Mouse (Mus musculus) heart, postnatal 10 days (tissue): ENCODE measurements around the gene Cmtm7. TPM values are rescaled to one million over a fixed set of nuclear protein-coding genes. Genes with fewer than 3 reads are reported as not detected.

ENCODE experiments used
- DNase-seq, 2 experiments: peaks; one replicate each; pipeline ENCODE4 v3.0.0; 2021
- intact Hi-C: fragments of 180-260 bp; cut with DNase I; formaldehyde crosslinking; loops from one replicate; pipeline ENCODE4 v1.15.1; 2025
- total RNA-seq, 2 experiments: library from RNA; stranded (reverse); gene quantifications; 2 replicates each; pipeline ENCODE4 v1.2.3; 2021

The Cmtm7 gene
- 10 to 100 TPM; 25.7 to 26.9 TPM for total RNA-seq

DNA sequence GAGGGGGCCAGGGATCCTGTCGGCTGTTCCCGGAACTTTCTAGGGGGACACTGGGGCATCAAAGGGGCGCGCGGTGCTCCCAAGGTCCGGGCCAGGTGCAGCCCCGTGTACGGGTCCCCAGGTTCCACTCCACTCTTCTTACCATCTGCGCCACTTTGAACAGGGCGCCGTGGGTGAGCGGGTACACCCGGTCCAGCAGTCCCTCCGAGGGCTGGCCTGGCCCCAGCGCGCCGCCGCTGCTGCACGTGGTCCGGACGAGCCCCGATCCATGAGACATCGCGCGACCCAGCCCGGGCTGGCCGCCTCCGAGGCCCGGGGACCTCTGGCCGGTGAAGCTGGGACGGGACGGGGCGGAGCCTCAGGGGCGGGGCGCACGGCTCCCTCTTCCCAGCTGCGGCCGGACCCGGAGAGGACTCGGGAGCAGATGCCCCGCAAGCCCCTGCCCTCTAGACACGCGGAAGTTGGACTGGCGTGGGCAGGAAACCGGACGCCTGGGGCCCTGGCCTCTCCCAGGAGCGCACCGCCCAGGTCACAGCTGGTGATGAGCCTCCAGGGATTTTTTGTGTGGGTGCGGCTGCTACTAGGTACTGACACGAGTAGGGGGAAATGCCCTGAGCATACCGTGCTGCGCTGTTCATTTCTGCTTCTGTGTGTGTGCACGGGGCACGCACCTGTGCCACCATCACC, at the start of gene Cmtm7:
Gene Cmtm7 (minus strand): TSS at position 331 of the 687 bp plus-strand sequence.
- peak; percentile 86 for DNase-seq
- intact Hi-C loops: no loop called here

DNA sequence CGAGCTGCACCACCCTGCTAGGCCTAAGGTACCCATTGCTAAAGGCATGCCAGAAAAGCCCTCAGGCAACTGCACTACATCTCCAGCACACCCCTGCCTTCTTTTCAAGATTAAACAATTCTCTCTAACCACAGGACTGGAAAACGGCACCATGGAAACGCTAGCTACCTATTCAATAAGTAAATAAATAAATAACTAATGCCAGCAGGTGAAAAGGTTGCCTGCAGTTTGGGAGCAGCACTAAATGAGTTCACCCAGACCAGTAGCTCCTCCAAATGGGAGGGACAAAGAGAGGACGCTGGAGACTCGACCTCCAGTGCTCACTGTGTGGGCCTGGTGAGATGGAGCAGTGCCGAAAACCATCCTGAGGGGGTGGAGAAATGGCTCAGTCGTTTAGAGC, 48.7 kb upstream of the Cmtm7 start:
- DNase-seq: no peak
- intact Hi-C loops: no loop called here

DNA sequence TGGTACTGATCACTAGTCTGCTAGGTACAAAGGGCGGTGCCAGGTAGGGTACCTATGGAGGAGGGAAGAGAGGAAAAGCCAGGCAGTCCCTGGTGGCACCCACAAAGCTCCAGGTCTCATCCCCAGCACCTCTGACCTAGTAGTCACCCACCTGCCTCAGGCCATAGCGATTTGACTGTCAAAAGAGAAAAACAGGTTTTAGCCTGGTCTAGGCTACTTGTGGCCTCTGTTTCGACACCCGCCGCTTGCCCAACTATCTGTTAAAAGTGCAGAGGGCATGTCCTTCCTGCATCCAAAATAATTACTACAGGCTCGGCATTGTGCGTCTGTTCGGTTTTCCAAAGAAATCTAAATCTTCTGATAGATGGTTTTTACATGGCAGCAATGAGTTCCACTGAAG, 48.0 kb upstream of the Cmtm7 start:
- intact Hi-C loops: no loop called here

DNA sequence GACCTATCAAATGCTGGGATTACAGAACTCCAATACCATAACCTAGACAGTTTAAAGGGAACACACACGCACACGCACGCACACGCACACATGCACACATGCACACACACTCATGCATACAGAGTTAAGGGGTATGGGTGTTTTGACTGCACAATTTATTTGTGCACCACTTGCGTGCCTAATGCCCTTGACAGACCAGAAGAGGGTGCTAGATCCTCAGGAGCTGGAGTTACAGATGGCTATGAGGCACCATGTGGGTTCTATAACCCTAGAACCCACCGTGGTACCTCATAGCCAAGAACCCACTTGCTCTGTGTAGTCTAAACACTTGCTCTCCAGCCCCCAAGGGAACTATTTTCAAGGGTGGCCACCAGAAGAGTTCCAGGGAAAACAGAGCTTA, 46.7 kb upstream of the Cmtm7 start:
- no peak for DNase-seq
- intact Hi-C loops: loop anchor here (1.0 kb wide), 1 partner anchor 15 kb away; no protein-coding TSS in a partner anchor

More for the DNA sequence above, 48.0 kb upstream of the Cmtm7 start:
- no peak for DNase-seq

DNA sequence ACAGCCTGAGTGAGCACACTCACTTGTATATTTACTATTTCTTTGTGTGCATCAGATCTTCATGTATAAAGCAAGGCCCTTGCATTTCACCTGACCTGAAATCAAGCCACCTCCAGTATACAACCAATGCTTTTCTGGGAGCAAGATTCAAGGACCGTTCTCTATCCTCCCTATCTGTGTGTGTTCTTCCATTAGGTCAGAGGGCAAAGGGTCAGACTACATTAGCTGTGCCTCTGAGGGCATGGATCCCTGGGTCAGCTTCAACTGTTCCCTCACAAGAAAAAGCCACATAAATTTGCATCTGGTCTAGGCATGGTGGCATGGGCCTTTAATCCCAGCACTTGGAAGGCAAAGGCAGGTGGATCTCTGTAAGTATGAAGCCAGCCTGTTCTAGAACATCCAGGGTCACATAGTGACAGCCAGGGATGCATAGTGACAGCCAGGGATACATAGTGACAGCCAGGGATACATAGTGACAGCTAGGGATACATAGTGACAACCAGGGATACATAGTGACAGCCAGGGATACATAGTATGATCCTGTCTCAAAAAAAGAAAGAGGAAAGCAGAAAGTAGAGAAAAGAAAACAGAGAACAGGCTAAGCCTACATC, 45.7 kb upstream of the Cmtm7 start:
- DNase-seq: no peak
- intact Hi-C loops: no loop called here

DNA sequence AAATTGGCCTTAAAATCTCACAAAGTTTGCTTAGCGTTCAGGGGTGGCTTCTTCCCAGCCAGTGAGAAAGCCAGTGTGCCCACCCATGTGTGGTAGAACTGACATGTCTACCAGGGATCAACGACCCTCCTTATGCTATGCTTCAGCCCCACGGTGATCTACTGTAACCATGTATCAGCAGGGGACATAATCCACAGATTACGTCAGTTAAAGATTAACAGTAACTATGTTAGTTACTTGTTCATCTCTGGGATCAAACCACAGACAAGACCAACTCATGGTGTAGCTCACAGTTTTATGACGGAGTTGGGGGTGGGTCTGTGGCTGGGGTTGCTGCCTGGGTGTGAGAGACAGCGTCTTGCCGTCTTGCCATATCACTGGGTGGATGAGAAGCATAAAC, 42.5 kb upstream of the Cmtm7 start:
- no peak for DNase-seq
- intact Hi-C loops: no loop called here

DNA sequence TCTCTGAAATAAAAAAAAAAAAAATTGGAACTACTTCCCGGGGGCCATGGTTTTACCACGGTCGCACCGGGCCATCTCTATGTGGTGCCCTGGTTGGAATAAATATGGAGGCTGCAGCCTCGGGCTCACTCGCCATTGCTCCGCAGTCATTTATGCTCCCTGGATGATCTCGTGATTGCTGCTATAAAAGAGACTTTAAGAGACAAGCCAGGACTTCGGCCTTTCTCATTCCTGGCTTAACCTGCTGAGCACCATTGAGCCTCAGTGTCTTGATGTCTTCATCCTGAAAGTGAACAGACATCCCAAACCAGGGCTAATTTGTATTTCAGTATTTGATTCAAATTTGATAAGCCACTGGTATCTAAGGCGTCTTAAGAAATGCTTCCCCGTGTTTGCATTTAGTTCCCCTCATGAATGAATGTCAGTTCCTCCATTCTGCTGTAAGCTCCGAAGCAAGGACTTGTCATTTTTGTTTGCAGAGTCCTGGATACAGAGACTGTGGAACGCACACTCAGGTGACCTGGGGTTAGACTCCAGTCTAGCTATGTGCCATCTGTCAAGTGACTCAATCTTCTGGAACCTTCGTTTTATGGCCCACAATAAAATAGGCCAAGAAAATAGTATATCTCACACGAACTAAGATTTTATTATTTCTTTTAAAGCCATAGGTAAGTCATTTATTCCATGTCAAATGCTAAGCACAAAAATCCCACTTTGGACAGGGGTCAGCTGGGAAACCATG, 40.1 kb upstream of the Cmtm7 start:
- DNase-seq: no peak
- intact Hi-C loops: no loop called here

DNA sequence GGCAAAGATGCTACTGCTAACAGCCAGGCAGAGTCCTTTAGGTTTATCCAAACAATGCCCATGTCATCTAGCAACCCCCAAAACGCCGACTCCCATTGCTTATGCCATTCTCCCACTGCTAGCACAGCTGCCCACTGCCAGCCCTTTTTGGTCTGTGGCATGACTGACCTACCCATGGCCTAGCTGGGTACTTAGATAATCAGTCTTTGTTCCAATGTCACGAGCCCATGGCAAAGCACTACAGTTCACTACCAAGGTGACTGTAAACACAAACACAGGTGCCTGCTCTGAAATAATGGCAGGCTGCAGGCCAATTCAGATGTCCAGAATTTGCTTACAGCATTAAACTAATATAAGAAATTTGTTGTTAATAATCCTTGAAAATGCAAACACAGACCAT, 37.3 kb upstream of the Cmtm7 start:
- peak; percentile 44 to 59 for DNase-seq
- intact Hi-C loops: loop anchor here (5.0 kb wide), 1 partner anchor 68 kb away; no protein-coding TSS in a partner anchor

DNA sequence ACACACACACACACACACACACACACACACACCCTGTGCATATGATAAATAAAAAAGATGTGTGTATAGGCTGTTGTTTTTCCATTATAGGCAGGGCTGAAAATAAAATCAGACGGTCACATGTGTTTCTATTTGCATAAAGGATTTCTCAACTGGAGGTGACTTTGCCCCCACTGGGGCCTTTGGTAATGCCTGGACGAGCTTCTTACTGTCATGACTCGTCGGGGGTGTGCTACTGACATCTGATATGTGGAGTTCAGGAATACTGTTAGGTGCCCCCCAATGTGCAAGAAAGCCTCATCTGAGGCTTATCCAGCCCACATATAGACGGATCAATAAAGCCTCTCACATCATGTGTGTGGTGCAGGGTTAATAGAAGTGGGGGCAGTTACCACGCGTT, 35.4 kb upstream of the Cmtm7 start:
- DNase-seq: no peak
- intact Hi-C loops: loop anchor here (5.0 kb wide), 1 partner anchor 70 kb away; no protein-coding TSS in a partner anchor

DNA sequence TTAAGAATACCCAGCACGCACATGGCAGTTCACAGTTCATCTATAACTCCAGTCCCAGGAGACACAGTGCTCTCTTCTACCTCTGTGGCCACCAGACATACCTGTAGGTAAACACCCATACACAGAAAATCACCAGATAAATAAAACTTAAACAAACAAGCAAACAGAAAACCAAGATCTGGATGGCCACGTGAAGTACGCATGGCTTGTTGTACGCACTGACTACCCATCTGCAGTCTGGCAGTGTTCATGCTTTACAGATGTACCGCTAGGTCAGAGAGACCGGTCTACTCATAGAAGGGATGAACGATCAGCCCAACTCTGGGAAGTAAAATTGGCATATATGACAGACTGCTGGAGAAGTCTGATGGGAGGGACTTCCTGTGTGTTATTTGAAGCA, 34.5 kb upstream of the Cmtm7 start:
- DNase-seq: no peak
- intact Hi-C loops: loop anchor here (5.0 kb wide), 1 partner anchor 71 kb away; no protein-coding TSS in a partner anchor

DNA sequence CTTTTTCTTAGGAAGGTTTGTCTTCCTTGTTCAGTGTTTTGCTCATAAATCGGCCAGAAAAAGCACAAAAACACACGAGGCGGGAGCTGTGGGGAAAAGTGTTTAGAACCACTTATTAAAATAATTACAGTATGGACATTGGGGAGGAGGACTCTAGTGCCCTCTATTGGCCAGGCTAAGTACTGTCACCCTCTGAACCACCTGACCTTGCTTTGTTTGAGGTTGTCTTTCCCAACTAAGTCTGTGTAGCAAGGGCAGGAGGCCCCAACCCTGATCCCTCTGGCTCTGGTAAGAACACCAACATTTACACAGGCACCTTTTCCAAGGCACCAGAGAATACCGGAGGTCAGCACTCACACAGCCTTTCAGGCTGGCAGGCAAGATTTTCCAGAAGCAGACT, 33.7 kb upstream of the Cmtm7 start:
- peak; percentile 48 to 68 for DNase-seq
- intact Hi-C loops: loop anchor here (1.0 to 5.0 kb wide), 2 partner anchors 62 to 72 kb away; no protein-coding TSS in a partner anchor

DNA sequence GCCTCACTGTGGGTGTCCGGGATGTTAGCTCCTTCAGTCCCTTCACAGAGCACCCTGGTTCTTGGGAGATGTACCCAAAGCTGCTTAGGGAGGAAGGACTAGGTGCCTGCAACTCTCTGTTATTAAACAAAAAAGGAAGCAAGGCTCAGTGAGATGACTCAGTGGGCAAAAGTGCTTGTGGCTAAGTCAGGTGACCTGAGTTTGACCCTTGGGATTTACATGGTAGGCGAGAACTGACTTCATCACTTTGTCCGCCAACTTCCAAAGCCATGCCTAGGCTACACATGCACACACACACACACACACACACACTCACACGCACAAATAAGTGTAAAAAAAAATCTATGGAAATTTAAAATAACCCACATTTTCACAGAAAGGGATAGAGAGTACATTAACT, 30.3 kb upstream of the Cmtm7 start:
- intact Hi-C loops: no loop called here
- no peak for DNase-seq

DNA sequence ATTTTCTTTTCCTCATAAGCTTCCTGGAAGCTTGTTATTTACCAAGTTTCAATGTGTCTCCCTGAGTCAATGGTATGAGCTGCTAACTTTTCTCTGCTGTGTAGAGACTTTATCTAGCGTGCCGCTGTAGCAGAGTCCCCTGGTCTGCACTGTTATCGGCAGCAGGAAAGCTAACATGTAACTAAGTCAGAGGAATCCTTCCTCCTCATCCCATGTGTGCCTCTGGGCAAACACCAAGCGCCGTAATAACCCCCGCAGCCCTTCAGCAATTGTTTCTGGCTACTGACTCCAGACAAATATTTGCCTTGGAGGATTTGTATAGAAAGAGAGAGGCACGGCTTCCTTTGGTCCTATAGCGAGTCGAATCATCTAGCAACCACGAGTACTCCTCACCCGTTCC, 29.2 kb upstream of the Cmtm7 start:
- intact Hi-C loops: no loop called here
- no peak for DNase-seq

DNA sequence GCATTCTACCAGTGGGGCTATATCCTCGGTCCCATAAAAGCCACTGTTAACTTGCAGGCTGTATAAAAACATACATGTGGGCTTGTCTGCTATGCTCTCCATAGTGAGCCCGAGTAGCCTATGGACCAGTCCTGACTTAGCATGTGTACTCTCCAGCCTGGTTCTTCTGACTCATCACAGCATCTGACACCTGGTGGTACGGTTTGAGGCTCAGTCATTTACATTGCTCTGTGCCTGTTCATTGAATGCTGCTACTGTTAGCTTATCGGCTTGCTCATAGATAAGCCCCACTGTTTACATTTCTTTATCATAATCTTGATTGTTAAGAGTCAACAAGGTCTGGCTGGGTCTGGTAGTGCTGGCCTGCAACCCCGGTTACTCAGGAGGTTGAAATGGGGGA, 27.0 kb upstream of the Cmtm7 start:
- intact Hi-C loops: no loop called here
- no peak for DNase-seq

DNA sequence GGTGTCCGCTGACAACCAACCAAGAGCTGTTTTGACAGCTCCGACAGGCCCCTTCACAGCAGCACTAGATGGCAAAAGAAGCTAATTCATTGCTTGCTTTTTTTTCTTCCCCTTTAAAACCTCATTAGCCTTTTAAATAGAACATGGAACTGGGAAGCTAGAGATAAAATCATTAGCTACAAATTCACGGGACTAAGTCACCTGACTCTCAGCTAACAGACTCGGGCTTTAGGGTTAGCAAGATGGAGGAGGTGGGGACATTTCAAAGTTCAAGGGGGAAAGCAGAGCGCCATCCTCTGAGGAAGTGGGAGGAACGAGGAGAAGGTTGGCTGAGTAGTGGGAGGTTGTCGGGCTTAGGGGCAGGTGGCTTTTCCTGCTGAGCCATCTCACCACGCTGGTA, 25.6 kb upstream of the Cmtm7 start:
- intact Hi-C loops: no loop called here
- no peak for DNase-seq

DNA sequence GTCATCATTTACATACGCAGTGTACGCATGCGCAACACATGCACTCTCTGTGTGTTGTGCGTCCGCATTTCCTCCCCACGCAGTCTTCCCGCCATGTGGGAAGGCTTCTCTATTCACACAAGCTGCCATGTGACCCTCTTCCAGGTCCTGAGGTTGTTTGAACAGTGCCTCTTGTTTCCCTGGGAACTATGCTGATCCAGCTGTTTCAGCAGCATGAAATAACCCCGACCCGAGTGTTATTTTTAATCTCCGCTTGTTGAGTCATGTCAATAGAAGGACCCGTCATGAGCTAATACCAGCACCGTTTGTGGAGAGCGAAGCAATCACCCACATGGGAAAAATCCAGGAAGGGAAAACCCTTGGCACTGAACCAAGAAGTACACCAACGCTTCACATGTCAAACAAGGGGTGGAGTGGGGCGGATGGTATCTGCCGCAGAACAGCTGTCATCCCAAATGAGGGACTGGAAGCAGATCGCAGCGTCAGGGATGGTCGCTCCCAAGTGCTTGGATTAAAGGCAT, 23.6 kb upstream of the Cmtm7 start:
- intact Hi-C loops: no loop called here
- peak; percentile 78 to 79 for DNase-seq

DNA sequence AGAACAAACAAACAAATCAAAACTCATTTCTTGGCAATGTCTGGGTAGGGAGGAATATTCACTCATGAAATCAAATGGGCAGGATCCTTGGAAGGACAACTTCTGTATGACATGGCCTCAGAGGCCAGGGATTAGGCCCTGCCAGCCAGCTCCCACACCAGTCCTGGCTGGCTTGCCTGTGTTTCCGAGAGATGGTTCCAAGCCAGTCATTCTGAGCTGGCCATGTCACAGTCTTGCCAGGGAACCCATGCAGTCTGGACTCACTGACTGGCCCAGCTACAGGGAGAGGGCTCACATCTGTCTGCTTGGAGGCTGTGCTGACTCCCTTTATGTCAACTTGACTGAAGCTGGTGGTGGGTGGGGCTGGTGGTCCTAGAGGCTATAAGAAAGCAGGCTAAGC, 20.5 kb upstream of the Cmtm7 start:
- intact Hi-C loops: no loop called here
- peak; percentile 33 to 35 for DNase-seq

DNA sequence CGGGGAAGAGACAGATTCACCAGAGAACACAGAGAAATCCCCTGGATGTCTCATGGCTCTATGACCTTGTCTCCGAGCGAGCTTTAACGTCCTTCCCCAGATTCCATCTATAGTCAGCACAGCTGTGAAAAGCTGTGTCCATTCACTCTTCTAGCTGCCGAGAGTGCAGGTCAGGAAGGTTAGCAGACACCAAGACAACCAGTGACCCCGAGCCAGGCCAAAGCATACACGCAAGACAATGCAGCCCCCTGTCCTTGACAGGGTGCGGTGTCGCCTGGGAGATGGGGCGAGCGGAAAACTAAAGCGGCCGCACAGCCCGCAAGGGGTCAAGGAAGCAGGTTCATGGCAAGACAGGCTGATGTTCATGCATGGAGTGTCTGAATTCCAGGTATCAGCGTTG, 19.6 kb upstream of the Cmtm7 start:
- DNase-seq: no peak
- intact Hi-C loops: no loop called here

DNA sequence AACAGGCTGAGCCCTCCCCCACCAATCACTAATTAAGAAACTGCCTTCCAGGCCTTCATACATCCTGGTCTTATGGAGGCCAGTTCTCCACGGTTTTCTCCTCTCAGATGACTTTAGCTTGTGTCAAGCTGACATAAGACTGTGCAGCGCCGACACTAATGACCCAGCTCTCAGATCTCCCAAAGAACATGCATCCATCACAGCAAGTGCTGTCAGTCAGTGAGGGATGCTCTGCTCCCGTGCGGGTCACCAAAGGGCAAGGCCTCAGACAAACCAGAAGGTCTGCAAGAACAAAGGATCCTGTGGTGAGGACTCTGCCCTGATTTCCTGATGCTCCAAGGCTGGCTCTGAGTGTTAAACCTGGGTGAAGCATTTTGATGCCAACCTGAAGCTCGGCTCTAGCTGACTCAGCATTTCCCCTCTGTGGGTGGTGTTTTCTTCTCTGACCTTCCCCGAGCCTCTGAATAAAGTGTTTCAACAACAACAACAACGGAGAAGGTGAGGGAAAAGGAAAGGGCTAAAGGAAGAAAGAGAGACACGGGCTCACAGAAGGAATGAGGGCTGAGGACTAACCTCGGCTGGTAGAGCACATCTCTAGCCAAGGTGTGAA, 17.9 kb upstream of the Cmtm7 start:
- DNase-seq: no peak
- intact Hi-C loops: loop anchor here (5.0 to 10.0 kb wide), 3 partner anchors 47 to 908 kb away; no protein-coding TSS in a partner anchor

DNA sequence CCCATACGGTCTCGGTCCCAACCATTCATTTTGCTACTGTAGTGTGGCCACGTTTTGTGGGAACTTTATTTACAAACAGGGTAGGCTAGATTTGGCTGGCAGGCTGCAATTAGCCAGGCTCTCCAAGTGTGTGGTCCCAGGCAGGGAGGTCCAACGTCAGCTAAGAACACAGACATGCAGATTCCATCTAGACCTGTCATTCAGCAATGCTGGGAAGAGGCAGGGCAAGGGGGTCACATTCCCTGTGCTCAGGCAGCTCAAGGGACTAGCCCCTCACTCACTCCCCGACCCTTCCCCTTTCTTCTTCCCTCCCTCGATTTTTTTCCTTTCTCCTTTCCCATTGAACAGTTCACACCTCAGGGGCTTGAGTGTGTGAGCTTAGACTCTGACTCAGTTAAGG, 17.2 kb upstream of the Cmtm7 start:
- no peak for DNase-seq
- intact Hi-C loops: loop anchor here (5.0 to 10.0 kb wide), 3 partner anchors 47 to 908 kb away; no protein-coding TSS in a partner anchor
